Mouse (Mus musculus) B cell, adult 2 months (primary cell): ENCODE results near the gene Slc27a2.
"Not testable (repeated sequence)": the region's sequence is repeated elsewhere in the genome, so short reads cannot be mapped to it uniquely, and the experiment has no call there.

Source experiments
- DNase-seq, 2 experiments: peaks; one replicate each; pipeline ENCODE4 v3.0.0; 2022

The Slc27a2 gene

GRCm38 (mm10) chr2:126552357-126553290 is at the start of gene Slc27a2:
Gene Slc27a2 (plus strand): TSS chr2:126552407.
- DNase-seq = peak; percentile 12 to 23

GRCm38 (mm10) chr2:126505156-126505555 is 47.1 kb upstream of the Slc27a2 start:
- DNase-seq = no peak

- no peak for DNase-seq
Measured at GRCm38 (mm10) chr2:126507477-126507876, 44.7 kb upstream of the Slc27a2 start.

GRCm38 (mm10) chr2:126508228-126508627 is 44.0 kb upstream of the Slc27a2 start:
- no peak for DNase-seq

GRCm38 (mm10) chr2:126515069-126515826 is 37.0 kb upstream of the Slc27a2 start:
- DNase-seq = no peak

- DNase-seq = no peak
Measured at GRCm38 (mm10) chr2:126519872-126520581, 32.2 kb upstream of the Slc27a2 start.

GRCm38 (mm10) chr2:126520828-126521227 is 31.4 kb upstream of the Slc27a2 start:
- no peak for DNase-seq

- no peak for DNase-seq
Measured at GRCm38 (mm10) chr2:126521471-126521870, 30.7 kb upstream of the Slc27a2 start.

GRCm38 (mm10) chr2:126522056-126522455 is 30.2 kb upstream of the Slc27a2 start:
- no peak for DNase-seq

GRCm38 (mm10) chr2:126523101-126523745 is 29.0 kb upstream of the Slc27a2 start:
- DNase-seq = not testable (repeated sequence)

GRCm38 (mm10) chr2:126524271-126524670 is 27.9 kb upstream of the Slc27a2 start:
- no peak for DNase-seq

GRCm38 (mm10) chr2:126527461-126527860 is 24.7 kb upstream of the Slc27a2 start:
- DNase-seq = no peak

GRCm38 (mm10) chr2:126530581-126530980 is 21.6 kb upstream of the Slc27a2 start:
- DNase-seq = no peak

GRCm38 (mm10) chr2:126537654-126538053 is 14.6 kb upstream of the Slc27a2 start:
- no peak for DNase-seq

GRCm38 (mm10) chr2:126540390-126540925 is 11.7 kb upstream of the Slc27a2 start:
- DNase-seq = no peak

GRCm38 (mm10) chr2:126542211-126542610 is 10.0 kb upstream of the Slc27a2 start:
- no peak for DNase-seq

GRCm38 (mm10) chr2:126545297-126545696 is 6.9 kb upstream of the Slc27a2 start:
- no peak for DNase-seq

- no peak for DNase-seq
Measured at GRCm38 (mm10) chr2:126546392-126546791, 5.8 kb upstream of the Slc27a2 start.

GRCm38 (mm10) chr2:126549681-126550080 is 2.5 kb upstream of the Slc27a2 start:
- no peak for DNase-seq

GRCm38 (mm10) chr2:126551244-126551890 is 840 bp upstream of the Slc27a2 start:
- DNase-seq = no peak

- no peak for DNase-seq
Measured at GRCm38 (mm10) chr2:126551896-126552295, 311 bp upstream of the Slc27a2 start.

GRCm38 (mm10) chr2:126553291-126553639 is 1.1 kb downstream of the Slc27a2 start:
- no peak for DNase-seq
